Mouse (Mus musculus) adrenal gland, postnatal 10 days (tissue): ENCODE data around the gene Lat2. TPM values are rescaled to one million over a fixed set of nuclear protein-coding genes. Genes with fewer than 3 reads are reported as not detected.
A peak's percentile ranks its signal among the peaks of the same experiment; 100 is the strongest.

Source experiments
- DNase-seq: peaks from one replicate; pipeline ENCODE4 v3.0.0; 2021; ENCODE audit warnings: mixed read lengths
- total RNA-seq, 2 experiments: library from RNA; stranded (reverse); gene quantifications; 2 replicates each; pipeline ENCODE4 v1.2.3; 2021

Lat2 gene
- total RNA-seq, 2 experiments from 2014 or later = 3.8 to 4.3 TPM

DNA sequence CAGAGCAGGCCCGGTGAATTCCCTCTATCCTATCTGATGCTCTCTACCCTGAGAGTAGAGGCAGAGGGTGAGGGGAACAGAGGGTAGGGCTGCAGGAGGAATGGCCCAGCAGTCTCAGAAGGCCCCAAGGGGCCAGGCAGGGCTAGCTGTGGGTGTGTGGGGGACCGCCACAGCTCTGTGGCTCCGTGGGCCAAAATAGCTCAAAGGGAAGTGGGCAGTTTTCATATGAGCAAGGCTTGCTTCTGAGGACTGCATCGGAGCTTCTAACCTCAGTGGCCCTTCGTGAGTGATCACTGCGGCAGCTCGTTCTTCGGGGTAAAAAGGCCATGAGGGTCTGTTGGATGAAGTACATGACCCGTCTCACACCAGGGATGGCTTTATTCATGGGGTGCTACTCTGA, 1.1 kb downstream of the Lat2 start:
- DNase-seq = no peak

DNA sequence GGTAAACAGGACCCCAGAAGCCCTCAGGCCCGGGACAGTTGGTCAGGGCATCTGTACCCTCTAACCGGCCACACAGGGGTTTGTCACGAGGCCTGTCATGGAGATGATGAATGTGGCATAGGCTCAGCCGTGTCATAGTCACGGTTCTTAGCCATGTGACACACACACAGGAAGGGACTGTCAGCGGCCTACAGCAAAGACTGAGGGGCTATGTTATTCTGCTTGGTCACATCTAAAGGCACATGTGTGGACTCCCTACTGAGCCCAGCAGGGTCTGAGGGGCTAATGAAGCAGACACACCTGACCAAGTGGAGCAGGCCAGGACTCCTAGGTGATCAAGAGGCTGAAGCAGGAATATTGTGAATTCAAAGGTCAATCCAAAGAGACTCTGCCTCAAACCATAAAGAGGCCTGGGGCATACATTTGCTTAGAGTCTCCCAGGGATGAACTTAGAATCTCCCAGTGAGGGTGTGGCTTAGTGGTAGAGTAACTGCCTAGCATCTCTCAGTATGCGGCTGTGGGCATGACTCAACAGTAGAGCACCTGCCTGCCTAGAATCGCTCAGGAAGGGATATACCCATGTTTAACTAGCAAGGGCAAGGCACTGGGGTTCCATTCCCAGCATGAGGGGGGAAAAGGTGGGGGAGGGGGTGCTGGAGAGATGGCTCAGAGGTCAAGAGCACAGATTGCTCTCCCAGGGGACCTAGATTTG, 2.9 kb downstream of the Lat2 start:
- DNase-seq = no peak

DNA sequence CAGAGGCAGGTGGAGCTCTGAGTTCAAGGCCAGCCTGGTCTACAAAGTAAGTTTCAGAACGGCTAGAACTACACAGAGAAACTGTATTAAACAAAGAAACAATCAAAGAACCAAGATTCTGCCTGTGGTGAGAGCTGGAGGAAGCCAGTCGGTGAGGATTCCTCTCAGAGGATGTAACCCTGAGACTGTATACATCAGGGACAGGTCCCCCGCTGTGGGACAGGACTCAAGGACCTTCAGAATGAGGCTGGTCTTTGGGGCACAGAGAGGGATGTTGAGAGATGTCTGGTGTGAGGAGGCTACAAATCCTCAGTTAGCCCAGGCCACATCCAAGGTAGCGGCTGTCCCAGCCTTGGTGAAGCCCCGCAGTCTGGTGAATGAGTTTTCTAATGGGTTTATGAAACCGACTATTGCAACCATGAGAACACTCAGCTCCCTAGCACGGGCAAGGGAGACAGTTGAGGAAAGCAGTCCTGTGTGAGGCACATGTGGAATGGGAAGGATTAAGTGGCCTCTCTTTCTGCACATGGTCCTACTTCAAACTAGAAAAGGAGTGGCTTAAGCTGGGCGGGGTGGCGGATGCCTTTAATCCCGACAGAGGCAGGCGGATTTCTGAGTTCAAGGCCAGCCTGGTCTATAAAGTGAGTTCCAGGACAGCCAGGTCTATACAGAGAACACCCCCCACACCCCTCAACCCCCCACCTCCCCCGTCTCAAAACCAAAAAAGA, 4.7 kb downstream of the Lat2 start:
- DNase-seq = no peak

DNA sequence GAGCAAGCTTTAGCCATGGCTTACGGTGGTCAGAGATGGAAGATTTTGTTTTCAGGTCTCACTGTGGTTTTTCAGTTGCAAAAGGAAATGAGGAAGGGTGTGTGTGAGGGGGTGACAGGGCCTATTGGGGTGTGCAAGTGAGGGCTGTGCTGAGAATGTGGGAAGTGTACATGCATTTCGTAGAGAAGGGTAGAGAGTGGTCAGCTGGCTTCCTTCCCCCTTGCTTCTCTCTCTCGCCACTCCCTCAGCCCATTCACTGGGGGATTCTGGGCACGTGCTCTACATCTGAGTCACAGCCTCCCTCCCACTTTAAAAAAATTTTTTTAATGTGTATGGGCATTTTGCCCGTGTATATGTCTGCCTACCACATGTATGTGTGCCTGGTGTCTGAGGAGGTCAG, 7.7 kb downstream of the Lat2 start:
- no peak for DNase-seq

DNA sequence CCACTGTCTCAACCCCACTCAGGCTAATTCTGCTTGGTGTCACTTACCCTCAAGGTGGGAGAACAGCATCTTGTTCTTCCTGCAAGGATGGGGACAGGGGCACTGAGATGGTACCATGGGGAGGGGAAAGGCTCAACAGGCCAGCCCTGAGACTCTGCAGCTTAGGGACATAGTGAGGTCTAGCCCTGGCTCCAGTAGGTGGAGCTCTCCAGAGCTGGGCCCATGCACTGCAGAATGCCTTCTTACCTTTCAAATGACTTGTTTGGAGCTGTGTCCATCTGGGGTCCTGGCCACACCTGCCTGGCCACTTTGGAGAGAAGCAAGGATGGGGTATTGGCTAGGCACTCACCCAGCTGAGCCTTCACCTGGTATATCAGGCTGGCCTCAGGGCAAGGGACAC, 8.5 kb downstream of the Lat2 start:
- DNase-seq = no peak

DNA sequence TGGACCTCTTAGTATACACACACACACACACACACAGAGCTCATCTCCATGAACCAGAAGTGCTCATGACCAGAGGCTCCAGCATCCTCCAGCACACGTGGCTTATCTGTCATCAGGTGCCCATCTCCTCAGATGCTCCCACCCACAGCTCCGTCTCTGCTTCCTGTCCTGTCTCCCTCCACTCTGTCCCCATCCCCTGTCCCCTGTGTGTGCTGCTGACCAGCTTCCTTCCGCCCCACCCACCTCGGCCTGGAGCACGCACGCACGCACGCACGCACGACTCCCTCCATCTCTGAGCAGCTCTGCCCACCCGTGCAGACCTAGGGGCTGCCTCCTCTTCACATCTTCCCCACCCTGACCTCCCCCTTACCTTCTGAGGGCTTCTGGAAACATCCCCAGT, 10.4 kb downstream of the Lat2 start:
- DNase-seq = no peak

DNA sequence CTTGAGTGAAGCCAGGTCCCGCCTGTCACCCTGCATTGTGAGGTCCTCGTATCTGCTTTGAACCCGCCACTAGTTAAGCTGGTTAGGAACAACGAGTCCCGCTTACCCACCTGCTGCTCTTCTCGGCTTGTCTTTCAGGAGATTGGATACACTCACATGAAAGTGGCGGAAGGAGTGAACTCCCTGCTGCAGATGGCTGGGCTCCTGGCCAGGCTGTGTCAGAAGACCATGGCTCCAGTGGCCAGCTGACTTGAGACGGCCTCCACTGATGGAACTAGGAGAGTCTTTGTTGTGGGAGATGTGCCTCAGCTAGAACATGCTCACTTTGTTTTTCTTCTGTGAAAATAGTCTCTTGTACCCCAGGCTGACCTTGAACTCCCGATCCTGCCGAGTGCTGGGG, 17.1 kb downstream of the Lat2 start:
- no peak for DNase-seq

DNA sequence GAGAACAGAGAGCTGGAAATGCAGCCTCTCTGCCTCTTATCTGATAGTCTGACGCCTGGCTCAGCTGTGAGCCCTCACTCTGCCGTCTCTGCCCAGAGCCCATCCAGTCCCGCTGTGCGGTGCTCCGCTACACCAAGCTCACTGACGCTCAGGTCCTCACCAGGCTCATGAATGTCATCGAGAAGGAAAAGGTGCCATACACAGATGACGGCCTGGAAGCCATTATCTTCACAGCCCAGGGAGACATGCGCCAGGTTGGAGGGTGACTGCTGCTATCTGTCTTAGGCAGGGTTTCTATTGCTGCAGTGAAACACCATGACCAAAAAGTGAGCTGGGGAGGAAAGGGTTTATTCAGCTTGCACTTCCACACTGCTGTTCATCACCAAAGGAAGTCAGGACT, 21.7 kb downstream of the Lat2 start:
- DNase-seq = no peak

DNA sequence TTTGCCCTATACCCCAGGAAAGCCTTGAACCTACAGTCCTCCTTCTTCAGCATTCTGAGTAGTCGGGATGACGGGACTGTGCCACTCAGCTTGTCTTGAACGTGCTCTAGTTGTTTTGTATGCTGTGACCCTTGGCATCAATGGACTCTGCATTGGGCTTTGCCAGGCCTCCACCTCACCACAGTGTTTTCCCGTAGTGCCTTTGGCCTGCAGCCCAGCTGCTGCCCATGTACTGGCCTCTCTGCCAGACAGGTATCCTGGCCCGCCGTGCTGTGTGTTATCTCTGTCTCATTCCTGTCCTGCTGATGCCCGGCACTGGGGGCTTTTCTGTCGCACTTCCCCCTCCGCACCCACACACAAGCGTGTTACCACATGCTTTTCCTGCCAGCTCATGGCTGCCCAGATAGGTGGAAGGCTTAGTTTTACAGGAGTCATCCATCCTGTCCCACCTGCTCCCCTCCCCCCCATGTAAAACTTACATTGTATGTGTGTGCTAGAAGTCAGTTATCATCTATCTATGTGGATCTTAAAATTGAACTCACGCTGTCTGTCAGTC, 22.7 kb downstream of the Lat2 start:
- DNase-seq = peak; percentile 45

DNA sequence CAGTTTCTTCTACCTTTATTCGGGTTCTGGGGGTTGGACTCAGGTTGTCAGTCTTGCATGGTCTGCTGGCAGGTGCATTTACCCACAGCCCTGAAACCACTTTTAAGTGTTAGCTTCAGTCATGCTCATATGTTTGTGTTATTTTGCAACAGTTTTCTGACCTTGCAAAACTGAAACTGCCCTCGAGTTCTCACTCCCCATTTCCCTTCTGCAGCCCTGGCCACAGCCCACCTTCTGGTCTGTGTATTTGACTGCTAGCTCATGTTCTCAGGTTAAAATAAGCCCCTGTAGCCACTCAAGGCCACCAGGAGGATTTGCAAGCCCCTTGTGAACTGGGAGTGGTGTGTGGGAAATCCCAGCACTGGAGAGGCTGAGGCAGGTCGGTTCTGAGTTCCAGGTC, 24.9 kb downstream of the Lat2 start:
- DNase-seq = no peak

DNA sequence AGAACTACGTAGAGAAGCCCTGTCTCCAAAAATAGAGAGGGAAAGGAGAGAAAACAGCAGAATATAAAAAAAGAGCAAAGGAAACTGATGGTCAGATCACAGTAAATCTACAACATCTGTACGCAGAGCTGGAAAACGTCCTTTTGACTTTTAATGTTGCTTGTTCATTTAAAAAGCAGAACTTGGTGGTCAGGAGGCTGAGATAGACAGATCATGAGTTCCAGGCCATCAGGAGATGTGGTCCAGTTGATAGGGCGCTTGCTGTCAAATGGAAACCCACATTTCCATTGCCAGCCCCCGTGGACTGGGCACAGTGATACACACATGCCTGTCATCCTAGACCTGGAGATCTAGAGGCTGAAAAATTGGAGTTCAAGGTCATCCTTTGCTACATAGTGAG, 30.0 kb downstream of the Lat2 start:
- DNase-seq = no peak

DNA sequence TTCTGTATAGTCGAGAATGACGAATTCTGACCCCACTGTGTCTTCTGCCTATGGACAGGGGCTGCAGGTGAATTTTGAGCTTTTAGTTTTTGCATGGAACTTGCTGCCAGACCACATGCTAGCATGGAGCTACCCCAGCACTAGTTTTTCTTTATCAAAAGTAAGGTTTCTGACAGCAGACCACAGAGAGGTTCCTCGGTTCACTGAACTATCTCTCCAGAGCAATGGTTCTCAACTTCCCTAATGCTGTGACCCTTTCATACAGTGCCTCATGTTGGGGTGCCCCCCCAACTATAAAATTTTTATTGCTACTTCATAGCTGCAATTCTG, 31.0 kb downstream of the Lat2 start:
- no peak for DNase-seq

DNA sequence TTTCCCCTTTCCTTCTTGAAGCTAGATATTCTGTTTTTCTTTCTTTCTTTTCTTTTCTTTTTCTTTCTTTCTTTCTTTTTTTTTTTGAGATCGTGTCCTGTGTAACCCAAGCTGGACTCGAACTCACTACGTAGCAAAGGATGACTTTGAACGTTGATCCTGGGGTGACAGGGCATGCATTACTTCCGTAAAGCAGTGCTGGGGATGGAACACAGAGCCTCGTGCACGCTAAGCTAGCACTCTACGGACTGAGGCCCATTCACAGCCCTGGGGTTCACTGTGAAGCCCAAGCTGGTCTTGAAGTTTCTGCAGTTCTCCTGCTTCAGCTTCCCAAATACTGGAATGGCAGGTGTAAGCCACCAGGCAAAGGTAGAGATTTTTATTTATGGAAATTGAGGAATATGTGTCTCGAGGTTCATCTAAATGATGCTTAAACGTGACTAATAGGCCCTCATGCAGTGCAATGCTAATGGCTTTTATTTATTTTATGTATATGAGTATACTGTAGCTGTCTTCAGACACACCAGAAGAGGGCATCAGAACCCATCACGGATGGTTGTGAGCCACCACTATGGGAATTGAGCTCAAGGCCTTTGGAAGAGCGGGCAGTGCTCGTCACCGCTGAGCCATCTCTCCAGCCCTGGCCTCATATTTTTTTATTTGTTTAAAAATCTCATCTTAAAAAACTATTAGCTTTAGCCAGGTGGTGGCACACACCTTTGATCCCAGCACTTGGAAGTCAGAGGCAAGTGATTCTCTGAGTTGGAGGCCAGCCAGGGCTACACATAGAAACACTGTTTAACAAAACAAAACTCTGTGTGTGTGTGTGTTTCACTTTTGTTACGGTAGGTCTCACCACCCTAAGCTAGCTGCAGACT, 31.6 kb downstream of the Lat2 start:
- no peak for DNase-seq

DNA sequence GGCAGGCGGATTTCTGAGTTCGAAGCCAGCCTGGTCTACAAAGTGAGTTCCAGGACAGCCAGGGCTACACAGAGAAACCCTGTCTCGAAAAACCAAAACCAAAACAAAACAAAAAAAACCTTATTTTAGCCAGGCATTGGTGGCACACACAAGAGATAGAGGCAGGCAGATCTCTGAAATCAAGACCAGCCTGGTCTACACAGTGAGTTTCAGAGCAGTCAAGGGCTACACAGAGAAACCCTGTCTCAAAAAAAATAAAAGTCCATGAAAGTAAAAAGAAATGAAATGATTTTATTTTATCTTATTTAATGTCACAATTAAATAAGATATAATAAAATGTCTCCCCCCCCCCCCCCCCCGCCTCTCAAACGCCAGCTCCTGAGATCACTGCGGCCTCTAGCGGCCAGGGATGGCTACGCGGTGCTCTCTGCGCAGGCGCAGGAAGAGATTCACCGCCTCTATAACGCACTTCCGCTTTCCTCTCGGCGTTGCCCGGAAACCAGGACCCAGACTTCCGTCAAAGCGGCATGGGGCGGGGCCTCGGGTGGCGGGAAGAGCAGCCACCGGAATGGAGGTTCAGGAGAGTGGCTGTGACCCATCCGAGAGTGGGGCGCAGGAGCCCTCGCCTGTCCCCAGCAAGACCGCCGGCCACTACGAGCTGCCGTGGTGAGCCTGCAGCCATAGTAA, 32.5 kb downstream of the Lat2 start:
- DNase-seq = peak; percentile 97

DNA sequence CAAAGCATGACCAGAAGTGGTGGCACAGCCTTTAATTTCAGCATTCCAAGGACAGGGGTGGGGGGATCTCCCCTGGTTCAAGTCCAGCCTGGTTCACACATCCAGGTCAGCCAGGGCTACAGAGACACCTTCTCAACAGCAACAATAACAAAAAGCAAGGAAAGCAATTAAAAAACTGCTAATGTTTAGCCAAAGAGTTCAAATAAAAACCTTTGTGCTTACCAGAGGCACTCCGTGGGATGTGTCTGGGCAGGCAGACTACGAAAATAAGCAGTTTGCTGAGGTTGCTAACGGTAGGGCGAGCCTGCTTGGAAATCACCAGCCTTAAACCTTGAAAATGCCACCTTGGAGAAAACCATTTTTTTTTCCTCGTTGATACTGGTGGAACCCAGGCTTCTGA, 33.7 kb downstream of the Lat2 start, which contains the start of gene Rfc2:
Gene Rfc2 (plus strand): TSS at position 221 of the 400 bp plus-strand sequence.
- DNase-seq = no peak

DNA sequence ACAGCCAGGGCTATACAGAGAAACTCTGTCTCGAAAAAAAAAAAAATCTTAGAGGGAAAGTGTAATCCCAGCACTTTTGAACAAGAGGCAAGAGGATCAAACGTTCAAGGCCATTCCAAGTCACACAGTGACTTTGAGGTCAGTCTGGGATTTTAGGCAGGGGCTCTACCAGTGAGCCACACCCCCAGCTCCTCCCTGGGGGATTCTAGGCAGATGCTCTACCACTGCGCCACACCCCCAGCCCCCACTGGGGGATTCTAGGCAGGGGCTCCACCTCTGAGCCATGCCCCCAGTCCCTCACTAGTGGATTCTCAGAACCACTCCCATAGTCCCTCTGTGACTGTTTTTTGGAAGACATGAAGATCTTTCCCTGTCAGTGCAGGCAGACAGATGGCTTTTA, 35.7 kb downstream of the Lat2 start:
- no peak for DNase-seq

DNA sequence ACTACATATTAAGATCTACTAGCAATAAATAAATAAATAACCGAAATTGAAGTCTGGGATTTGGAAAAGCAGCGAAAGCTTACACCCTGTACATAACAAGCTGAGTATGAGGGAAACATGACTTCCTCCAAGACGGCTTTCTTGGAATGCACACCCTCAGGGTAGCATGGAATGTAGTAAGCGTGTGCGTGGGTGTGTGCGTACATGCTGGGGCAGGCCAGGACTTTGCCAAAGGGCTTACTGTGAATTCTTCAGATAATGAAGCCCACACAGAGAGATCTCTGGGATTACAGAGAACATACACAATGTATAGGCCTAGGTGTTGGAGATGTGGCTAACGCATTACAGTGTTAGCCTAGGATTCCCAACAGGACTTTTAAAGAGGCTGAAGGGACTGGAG, 37.3 kb downstream of the Lat2 start:
- DNase-seq = no peak

DNA sequence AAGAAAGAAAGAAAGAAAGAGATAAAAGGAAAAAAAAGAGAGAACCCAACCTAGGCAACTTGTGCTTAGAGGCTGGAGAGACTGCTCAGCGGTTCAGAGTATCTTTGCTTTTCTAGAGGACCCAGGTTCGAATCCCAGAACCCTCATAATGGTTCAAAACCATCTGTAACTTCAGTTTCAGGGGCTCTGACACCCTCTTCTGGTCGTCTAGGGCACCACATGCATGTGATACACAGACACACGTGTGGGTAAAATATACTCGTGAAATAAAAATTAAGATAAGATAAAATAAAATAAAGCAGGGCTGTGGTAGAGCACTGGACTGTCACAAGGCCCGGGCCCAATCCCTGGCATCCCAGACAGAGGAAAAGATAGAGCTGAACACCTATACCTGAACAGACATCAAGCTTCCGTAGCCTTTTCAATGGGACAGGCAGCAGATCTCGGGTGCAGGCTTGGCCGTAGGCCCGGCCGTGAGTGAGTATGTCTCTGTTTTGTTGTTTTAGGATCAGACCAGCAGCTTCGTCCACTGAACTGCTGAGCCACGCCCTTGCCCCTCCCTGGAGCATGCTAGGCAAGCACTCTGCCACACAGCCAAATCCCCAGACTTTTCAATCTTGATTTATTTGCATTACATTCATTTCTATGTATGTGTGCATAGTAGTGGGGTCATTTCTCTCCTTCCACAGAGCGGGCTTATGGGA, 38.2 kb downstream of the Lat2 start:
- DNase-seq = no peak

DNA sequence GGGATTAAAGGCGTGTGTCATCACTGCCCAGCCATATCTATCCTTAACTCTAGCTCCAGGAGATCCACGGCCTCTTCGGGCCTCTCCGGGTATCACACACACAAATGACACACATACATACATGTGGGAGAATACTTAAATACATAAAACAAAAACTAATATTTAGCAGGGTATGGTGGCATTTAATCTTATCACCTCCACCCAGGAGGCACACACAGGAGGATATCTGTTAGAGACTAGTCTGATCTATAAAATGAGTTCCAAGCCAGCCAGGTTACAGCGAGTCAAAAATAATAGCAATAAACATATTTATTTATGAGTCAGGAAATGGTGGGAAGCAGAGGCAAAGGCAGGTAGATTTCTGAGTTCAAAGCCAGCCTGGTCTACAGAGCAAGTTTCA, 39.0 kb downstream of the Lat2 start:
- no peak for DNase-seq

DNA sequence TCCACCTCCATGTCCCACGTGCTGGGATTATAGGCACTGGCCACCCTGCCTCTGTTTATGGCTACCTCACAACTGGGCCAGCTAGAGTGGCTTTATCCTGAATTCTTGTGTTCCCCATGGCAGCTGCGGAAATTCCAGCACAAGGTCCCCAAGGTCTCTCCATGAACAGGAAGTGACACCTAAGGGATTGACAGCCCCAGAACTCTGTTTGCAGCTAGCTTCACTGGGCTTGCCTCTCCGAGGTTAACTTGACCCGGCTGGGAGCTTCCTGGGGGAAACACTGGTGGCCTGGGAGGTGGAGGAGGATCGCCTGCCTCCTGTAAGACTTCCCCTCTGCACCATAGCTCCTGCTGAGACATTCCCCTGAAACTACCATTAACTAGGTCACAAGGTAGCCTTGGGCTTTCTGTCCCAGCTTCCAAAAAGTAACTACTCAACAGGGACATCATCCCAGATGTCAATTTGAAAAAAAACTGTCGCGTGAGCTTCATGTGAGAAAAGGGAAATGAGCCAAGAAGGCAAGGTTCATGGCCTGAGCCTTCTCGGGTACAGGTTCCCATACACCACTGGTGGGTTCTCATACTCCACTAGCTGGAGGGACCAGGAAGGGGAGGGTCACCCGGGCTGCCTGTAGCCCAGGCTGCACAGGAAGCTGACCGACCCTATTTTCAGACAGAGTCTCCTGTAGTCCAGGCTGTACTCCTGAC, 42.2 kb downstream of the Lat2 start:
- peak; percentile 37 for DNase-seq
